Mouse (Mus musculus) layer of hippocampus, postnatal 25 days (tissue): ENCODE results near the gene Fancg. TPM values are rescaled to one million over a fixed set of nuclear protein-coding genes. Genes with fewer than 3 reads are reported as not detected.

Source experiments
- DNase-seq, 2 experiments: peaks; one replicate each; pipeline ENCODE4 v3.0.0; 2022; ENCODE audit warnings: mixed read lengths in 2 of 2, low spot score in 1 of 2; ENCODE audit errors: extremely low spot score in 1 of 2
- total RNA-seq, 2 experiments: library from RNA; stranded (reverse); gene quantifications; 2 replicates each; pipeline ENCODE4 v1.2.3; 2021

The Fancg gene
- 1 to 10 TPM; 7.7 to 8.7 TPM for total RNA-seq

DNA sequence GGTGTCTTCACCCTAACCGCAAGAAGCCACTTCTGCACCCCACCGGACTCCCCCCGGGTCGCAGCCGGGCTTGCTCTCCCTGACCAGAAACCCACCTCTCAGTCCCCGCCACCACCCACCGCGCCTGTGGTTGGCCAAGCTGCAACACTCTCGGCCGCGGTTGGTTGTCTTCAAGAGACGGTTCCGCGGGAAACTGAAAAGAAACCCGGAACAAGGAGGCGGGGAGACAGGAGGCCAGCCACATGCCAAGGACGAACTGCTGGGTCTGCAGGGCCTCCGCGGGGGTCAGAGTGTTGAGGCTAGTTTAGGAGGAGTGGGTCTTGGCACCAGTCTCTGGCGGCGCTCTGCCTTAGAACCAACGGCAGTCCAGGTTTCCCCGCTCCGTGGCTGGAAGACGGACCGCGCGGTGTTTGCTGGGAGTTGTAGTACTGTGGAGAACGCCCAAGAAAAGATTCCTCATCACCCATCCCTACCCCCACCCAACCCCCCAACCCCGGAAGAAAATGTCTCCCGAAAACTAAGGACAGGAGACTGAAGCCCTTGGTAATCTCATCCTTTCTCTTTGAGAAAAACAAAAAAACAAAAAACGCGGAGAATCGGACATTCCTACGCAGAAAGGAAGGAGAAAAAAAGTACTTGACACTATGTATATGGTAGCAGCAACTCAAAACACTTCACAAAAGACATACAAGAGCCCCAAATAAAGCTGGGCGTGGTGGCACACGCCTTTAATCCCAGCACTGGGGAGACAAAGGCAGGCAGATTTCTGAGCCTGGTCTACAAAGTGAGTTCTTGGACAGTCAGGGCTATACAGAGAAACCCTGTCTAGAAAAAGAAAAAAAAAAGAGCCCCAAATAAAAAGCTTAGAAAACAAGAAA lies at the start of gene Fancg:
Gene Fancg, minus strand, starts transcription at position 346 of the 878 bp plus-strand sequence.
- DNase-seq = peak; percentile 70 to 77

GRCm38 (mm10) chr4:43059697-43060096 lies 49.4 kb upstream of the Fancg start:
- no peak for DNase-seq

DNA sequence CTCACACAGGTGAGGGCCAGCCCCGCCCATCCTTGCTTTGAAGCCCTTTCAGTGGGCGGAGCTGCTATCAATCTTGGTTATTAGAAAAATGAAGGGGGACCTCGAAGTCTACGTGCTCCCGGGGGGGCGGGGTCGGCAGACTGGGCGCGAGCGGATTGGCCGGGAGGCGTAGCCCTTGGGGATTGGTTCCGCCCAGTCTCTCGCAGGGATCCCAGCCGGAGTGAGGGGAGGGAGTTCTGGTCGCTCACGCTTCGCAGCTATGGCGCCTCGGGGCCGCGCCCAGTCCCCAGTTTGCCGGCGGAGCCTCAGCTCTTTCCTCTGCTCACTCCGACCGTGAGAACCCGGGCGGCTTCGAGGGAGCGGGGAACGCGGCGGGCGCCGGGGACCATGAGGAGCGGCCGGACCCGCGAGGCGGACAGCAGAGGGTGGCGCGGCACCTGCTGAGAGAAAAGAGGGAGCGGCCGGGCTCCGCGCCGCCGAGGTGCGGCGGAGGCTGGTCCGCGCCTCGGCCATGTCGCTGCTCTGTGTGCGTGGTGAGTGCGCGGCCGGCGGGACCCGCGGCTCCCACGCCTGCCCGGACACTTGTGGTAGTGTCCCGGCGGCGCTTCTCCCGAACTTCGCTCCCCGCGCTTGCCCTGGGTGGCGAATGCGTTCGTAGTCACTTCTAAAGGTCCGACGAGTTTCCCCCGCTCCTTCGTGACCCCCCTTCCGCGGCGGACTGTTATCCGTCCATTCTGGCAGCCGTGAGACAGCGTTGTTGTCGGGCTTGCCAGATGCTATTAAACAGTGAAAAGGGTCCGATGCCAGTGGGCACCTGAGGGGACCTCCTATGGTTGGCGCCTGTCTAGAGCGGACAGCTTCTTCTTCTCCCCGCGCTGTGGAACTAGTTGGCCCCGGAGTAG lies 48.7 kb upstream of the Fancg start, which contains the start of gene Unc13b:
Gene Unc13b, plus strand, starts transcription at position 201 of the 902 bp plus-strand sequence.
- peak; percentile 83 to 84 for DNase-seq

DNA sequence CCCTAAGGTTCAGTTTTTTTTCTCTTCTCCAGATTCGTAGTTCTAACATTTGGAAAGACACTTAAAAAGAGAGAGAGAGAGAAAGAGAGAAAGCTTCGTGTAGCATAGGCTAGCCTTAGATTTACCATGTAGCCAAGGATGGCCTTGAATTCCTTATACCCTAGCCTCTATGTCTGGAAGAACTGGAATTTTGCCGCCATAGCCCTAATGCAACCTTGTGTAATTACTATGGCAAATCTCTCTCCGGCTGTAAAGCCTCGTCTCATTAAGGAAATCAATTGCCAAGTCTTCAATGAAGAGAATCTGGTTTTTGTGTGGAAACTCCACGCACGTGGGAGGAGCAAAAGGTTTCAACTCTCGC lies 48.1 kb upstream of the Fancg start:
- DNase-seq = no peak

DNA sequence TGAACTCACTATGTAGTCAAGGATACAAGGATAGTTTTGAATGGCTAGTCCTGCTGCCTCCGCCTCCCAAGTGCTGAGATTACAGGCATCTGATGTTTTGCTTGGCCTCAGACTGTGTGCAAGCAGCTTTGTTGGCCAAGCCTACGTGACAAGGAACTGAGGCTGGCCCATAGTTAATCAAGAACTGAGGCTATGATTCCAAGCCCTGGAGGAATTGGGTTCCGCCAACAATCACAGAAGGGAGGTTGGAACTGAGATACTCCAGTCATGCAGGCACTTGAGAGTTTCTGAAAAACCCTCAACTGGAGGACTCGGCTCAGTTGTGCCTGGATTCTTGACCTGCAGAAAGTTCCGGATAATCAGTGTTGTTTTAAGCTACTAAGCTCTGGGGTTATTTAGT lies 47.3 kb upstream of the Fancg start:
- no peak for DNase-seq

- DNase-seq = no peak
Measured at GRCm38 (mm10) chr4:43052627-43053026, 42.3 kb upstream of the Fancg start.

GRCm38 (mm10) chr4:43047231-43047630 lies 36.9 kb upstream of the Fancg start:
- DNase-seq = peak in 1 of 2 experiments; percentile 56

GRCm38 (mm10) chr4:43046607-43047006 lies 36.3 kb upstream of the Fancg start:
- no peak for DNase-seq

DNA sequence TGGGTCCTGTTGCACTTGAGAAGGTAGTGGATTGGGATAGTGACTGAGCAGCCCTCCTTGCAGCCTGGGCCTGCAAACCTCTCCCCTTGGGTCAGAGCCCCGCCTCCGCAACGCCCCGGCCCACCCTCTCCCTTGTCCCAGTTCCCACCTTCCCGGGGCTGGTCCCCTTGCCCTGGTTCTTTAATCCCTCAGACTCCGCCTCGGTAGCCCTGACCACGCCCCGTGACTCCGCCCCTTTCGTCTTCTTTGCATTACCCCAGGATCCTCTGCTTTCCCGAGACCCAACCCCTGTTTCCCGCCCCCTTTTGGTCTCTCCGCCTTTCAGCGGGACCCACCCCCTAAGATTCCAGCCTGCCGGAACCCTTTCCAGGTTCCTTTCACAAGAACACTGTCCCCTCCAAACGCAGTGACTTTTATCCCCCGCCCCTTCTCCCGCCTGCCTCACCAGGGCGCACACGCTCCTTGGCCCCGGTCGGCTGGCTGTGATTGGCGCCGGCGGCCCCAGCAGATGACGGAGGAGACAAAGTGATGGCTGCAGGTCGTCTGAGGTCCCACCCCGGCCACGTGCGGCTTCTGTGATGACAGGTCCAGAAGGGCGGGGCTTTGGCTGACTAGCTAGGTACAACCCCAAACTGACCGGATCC lies 35.5 kb upstream of the Fancg start, which contains the start of gene Fam214b:
Gene Fam214b, minus strand, starts transcription at position 562 of the 644 bp plus-strand sequence.
- peak; percentile 80 to 82 for DNase-seq

- no peak for DNase-seq
Measured at GRCm38 (mm10) chr4:43045285-43045658, 35.0 kb upstream of the Fancg start.

DNA sequence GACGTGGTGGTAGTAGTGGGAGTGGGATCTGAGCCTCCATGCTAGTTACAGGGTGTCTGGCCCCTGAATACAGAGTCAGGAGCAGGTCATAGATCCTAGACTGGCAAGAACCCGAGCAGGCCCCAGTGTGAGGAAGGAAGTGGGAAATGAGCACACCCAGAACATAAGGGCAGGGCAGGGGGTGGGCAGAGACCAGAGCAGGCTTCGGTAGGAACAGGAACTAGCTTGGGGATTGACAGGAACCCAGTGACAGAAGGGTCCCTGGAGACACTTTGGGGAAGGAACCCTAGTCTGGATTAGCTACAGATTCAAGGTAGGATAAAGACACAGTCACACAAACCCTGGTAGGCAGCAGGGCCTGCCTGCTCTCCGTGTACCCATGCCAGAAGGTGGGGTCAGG lies 34.4 kb upstream of the Fancg start:
- DNase-seq = no peak

DNA sequence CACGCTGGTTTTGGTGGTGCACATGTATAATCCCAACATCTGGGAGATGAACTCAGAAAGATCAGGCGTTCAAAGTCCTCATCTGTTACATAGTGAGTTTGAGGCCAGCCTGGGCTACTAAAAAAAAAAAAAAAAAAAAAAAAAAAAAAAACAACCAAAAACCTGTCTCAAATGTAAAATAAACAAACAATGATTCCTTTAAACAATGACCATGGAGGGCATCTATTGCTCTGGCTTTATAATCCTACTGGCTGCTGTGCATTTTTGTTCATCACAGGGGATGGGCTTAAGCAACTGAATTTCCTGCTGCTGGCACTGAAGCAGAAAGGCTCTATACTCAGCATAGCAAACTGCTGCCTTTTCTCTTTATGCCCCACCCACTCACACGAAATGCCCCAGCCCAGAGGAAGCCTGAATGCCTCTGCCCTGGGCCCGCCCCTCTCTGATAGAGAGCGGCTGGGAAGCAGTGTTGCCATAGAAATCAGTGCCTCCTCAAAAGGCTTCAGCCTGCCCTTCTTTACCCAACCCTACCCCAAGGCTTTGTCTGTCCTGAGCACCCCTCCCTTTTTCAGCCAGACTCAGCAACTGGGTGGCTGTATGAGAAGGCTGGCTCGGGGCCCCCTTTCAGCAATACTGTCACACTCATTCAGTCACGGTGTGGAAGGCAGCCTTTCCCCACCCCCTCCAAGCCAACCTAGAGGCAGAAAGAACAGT lies 33.5 kb upstream of the Fancg start:
- no peak for DNase-seq

DNA sequence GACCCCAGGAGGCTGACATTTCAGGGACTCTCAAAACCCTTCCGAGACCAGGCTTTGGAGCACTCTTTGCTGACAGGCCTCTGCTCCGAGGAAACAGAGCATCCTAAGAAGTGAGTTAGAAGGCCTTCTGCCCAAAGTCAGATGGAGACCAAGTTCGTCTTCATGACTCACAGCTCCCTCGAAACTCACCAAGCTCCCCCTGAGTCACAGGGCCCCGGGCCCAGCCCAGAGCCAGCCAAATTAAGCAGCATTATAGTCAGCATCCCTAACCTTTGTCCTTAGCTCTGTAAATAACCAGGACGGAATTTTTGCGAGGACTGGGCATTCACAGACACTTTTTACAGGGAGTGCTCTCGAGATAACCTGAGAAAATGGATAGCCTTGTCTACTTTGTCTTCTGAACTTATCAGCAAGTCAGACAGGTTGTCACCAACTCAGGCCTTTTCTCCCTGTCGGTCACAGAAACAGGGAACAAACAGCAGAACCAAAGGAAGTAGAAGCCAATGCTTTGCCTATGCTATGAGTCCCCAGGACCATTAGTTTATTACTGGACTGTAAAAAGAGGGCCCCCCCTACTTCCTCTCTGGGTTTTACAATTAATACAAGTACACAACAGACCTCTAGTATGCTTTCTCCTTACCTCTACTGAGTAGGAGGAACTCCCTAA lies 30.7 kb upstream of the Fancg start:
- DNase-seq = no peak

DNA sequence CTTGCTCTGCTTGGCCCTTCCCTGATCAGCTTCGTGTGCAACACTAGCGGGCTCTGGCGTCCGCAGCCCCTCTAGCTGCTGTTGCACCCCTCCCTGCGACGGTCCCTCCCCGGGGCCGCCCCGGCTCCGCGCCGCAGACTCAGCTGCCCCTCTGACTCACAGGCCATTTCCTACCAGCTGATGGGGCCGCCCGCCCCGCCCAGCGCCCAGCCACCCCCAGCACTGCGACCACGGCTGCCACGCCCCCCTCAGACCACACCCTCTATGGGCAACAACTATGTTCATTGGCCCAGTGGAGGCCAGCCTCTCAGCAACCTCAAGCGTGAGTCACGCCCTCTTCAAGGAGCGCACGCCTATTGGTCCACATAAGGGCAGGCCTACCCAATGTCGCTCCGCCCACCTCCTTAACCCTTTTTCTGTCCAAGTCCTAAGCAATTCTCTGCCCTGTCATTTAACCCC lies 29.8 kb upstream of the Fancg start:
- DNase-seq = peak; percentile 77 to 79

- no peak for DNase-seq
Measured at GRCm38 (mm10) chr4:43039609-43040008, 29.3 kb upstream of the Fancg start.

GRCm38 (mm10) chr4:43038567-43039495 lies 28.5 kb upstream of the Fancg start:
- peak in 1 of 2 experiments; percentile 33 for DNase-seq

- DNase-seq = no peak
Measured at GRCm38 (mm10) chr4:43037860-43038566, 27.7 kb upstream of the Fancg start.

GRCm38 (mm10) chr4:43036356-43036755 lies 26.1 kb upstream of the Fancg start:
- no peak for DNase-seq
